Mouse (Mus musculus): ENCODE data around the gene Arid5b.

The Arid5b gene

GRCm38 (mm10) chr10:68193561-68193960 is 85.0 kb downstream of the Arid5b start:
- DNase-seq (ENCODE audit: low spot score in 2 of 2), result no peak

- DNase-seq (ENCODE audit: low spot score in 2 of 2), result no peak
Measured at GRCm38 (mm10) chr10:68192824-68193255, 85.7 kb downstream of the Arid5b start.

GRCm38 (mm10) chr10:68191691-68192380 is 86.7 kb downstream of the Arid5b start:
- DNase-seq (ENCODE audit: low spot score in 2 of 2), result no peak

GRCm38 (mm10) chr10:68191146-68191545 is 87.4 kb downstream of the Arid5b start:
- DNase-seq (ENCODE audit: low spot score in 2 of 2), result no peak

DNA sequence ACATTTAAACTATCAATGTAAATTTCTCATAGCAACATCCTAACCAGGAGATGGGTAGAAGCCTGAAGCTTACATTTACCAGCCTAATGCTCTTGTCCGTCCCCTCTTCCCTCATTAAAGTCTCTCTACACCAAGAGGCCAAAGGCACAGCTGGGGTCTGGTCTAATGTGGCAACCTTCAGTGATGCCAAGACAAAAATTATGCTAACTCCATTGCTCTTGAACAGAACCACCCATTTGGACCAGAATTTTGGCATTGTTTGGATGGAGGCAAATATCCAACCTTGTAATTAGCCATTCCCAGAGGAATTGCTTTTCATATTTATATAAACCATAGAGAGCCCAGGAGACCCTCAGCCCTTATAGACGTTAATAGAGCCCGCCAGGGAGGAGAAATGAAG is 88.7 kb downstream of the Arid5b start:
- DNase-seq (ENCODE audit: low spot score in 2 of 2), result no peak

DNA sequence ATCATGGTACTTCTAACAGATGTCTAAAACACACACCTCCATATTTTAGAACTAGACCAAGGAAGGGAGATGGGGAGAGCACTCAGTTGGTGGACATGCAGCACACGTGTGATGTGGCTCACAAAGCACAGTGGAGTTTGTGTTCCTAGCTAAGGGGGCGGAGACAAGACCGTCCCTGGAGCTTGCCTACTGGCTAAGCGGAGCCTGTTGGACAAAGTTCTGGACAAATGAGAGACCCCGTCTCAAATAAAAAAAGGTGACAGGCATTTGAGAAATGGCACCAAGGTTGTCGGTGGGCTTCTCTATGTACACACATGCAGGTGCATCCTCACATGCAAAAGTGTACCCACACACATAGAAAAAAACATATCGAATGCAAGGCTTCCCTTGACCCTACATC is 95.4 kb downstream of the Arid5b start:
- no peak for DNase-seq (ENCODE audit: low spot score in 2 of 2)

GRCm38 (mm10) chr10:68182266-68182665 is 96.3 kb downstream of the Arid5b start:
- no peak for DNase-seq (ENCODE audit: low spot score in 2 of 2)

GRCm38 (mm10) chr10:68181156-68181555 is 97.4 kb downstream of the Arid5b start:
- DNase-seq (ENCODE audit: low spot score in 2 of 2), result no peak

DNA sequence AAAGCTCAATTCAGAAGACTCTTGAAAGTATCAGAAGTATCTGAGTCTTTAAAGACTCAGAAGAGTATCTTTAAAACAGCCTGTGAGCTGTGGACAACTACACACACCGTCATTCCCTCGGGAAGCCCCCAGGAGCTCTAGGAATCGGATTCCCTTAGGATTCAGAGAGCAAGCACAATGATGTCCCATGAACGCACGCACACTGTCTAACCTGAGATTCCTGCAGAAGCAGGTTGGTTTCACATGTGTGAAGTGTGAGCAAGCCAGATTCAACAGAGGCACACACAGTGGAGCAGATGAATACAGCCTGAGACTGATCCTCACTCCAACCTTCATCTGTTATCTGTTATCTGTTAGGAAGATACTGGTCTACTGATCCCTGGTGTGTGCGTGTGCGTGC is 97.8 kb downstream of the Arid5b start:
- no peak for DNase-seq (ENCODE audit: low spot score in 2 of 2)

GRCm38 (mm10) chr10:68180151-68180550 is 98.4 kb downstream of the Arid5b start:
- DNase-seq (ENCODE audit: low spot score in 2 of 2), result no peak

DNA sequence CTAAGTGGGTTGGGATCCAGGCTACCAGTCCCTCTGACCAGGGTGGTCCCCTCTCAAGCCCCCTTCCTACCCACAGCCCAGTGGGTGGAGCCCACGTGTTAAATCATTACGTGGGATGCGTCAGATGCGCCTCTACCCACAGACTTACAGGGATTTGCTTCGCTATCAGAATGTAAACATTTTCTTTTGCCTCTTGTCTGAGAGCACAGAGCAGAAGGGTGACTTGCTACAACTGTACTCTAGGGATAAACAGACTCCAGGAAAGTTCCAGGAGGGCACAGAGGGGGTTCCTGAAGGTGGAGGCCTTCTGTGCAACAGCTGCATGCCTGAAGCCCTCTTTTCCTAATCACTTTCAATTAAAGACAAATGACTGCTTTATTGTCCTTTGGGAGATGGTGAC is 98.8 kb downstream of the Arid5b start:
- no peak for DNase-seq (ENCODE audit: low spot score in 2 of 2)

DNA sequence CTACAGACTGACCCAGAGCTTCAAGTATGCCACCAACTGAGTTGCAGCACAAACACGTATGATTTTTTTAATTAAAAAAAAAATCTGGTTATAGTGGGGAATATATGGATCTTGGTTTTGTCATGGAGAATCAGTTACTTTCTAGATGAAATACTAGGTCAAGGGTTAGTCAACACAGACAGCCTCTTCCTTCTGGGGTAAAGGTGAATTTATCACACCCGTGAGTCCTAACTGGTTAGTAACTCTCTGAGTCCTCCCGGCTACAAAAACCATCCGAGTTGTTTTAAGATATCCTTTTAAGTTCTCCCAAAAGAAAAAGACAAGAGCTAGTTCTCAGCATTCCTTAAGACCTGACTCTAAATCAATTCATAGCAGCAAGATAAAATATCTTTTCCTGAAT is 99.2 kb downstream of the Arid5b start:
- no peak for DNase-seq (ENCODE audit: low spot score in 2 of 2)

GRCm38 (mm10) chr10:68177697-68178485 is 100.6 kb downstream of the Arid5b start:
- DNase-seq (ENCODE audit: low spot score in 2 of 2), result no peak

DNA sequence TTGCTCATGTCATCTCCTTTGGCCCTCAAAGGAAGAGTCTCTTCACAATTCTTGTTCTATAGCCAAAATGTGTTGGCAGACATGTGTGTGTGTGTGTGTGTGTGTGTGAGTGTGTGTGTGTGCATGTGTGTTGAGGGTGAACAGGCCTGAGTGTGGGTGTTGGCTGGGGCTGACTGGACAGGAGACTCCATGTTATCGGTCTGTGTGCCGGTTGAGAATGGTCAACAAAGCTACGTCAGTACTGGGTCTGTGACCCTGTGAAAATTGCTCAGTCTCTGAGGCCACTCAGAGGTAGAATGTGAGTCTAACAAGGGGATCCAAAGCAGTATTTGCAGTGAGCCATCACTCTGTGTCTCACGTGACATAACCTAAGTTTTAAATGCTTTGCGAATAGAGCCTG is 102.7 kb downstream of the Arid5b start:
- no peak for DNase-seq (ENCODE audit: low spot score in 2 of 2)

DNA sequence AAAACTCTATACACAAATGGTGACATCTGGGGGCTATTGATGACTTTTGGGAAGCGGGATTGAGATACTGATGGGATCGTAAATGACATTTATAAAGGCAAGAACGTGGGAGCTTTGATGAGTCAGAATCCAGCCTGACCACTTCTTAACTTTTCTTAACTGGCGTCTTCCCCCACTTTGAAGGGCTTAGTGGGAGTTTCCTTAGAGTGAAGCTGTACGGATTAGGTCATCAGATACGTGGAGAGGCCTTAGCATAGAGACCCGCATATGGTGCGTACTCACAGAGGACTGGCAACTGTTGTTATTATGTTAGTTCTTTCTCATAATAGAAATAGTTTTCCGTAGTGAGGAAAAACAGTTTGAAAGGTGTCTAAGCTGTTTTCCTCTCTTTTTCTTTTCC is 104.9 kb downstream of the Arid5b start:
- no peak for DNase-seq (ENCODE audit: low spot score in 2 of 2)

GRCm38 (mm10) chr10:68172906-68173305 is 105.6 kb downstream of the Arid5b start:
- no peak for DNase-seq (ENCODE audit: low spot score in 2 of 2)

DNA sequence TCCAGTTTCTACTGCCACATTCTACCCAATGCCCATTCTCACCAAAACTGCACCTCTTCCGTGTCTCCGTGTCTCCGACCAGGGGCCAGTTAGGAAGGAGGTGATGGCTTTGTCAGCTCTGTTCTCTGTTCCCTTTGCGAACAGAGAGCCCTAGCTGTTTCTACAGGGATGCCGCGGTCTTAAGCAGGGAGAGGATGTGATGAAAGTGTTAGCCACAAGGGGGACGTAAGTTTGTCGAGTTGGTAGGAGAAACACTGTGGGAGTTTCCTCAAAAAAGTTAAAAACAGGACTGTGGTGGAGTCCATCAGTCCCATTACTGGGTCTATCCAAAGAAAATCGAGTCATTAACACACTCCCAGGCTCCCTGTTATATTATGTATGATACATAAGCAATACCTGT is 106.6 kb downstream of the Arid5b start:
- no peak for DNase-seq (ENCODE audit: low spot score in 2 of 2)

- DNase-seq (ENCODE audit: low spot score in 2 of 2), result no peak
Measured at GRCm38 (mm10) chr10:68168613-68169012, 109.9 kb downstream of the Arid5b start.

- DNase-seq (ENCODE audit: low spot score in 2 of 2), result no peak
Measured at GRCm38 (mm10) chr10:68168141-68168540, 110.4 kb downstream of the Arid5b start.

DNA sequence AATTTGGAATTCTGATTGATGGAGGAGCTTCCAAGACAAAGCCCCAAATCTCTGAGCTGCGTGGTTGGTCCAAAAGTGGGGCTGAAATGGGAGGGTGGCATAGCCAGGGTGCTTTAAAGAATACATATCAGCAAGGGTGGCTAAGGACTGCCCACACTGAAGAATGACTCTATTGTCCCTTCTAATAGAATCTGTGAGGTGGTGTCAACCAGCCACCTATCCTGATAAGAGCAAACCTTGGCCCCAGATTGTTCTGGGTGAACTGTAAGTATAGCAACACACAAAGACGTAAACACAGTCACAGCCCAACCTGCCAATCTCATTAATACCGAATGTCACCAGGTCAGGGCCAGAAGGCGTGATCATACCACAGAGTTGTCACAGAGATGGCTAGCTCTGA is 111.4 kb downstream of the Arid5b start:
- no peak for DNase-seq (ENCODE audit: low spot score in 2 of 2)

DNA sequence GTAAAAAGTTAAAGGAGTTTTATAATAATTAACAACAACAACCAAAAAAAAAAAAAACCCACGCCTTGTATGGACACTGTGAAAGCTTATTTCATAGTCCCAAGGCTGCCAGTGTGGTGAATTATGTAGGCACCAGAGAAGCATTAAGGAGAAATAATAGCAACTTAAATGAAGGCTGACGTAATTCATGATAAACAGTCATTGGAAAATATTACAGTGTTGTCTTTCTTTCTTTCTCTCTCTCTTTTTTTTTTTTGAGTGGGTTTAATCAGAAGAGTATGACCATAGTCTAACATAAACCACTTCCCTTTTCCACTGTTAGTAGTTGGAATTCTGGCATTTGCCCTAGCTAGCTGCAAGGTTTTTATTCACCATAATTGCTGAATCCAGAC is 111.8 kb downstream of the Arid5b start:
- DNase-seq (ENCODE audit: low spot score in 2 of 2), result no peak

DNA sequence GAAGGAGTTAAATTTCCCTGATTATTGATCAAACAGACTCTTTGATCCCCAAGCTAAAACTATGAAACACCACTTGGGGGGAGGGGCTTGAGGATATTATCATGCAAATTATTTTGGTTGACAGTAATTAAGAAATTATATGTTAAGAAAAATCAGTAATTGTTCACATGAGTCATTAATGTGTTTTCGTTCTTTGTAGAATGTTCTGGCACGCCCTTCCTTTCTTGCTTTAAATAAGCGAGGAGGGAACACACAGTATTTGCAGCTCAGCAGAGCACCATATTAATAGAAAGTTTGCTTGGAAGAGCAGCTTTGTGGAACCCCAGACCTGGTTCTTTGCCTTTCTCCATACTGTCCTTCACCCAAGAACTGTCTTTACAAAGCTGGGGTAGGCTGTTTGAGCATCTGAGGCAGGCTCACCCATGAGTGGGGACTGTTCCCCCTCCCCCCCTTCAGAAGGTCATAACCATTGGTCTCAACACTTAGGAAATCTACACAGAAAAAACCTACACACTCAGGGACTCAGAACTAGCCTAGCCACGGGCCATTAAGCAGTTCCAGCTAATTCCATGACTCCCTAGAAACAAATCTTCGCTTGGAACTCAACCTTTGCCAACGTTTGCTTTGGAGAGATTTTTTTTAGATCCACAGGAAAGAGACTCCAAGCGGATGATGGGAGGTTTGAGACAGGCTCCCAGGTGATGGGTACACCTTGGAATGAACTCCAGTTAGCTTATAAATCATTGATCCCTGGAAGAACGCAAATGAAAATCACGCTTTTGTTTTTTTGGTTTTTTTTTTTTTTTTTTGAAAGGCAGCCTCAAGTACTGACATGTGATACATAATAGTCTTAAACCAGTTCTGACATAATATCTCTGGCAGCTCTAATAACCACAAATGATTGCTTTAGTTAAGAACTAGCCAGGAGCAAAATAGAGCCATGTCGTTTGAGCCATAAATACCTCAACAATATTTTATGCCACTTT is 112.5 kb downstream of the Arid5b start:
- DNase-seq (ENCODE audit: low spot score in 2 of 2), result no peak

Measured in right cerebral cortex, postnatal 36 days (tissue).